Mouse (Mus musculus) hindbrain, embryonic 14.5 days (tissue): ENCODE data around the gene Mcemp1. TPM values are rescaled to one million over a fixed set of nuclear protein-coding genes. Genes with fewer than 3 reads are reported as not detected.

Experiments used
- ATAC-seq: fragments of 200-750 bp; cut with Nextera tagmentation; 2 replicates; pipeline ENCODE4 v1.8.0; 2017; ENCODE audit warnings: moderate number of reproducible peaks, mild to moderate bottlenecking, moderate TSS enrichment, moderate library complexity; ENCODE audit not compliant: low FRiP score
- DNase-seq: peaks from one replicate; pipeline ENCODE4 v3.0.0-alpha.2; 2015; ENCODE audit warnings: low spot score
- H3K27ac ChIP-seq: fragments of 300-500 bp; sonication (generic); 2 replicates; pipeline ENCODE4 v1.5.1; 2014; ENCODE audit warnings: mild to moderate bottlenecking, moderate library complexity
- H3K27me3 ChIP-seq: fragments of 300-500 bp; sonication (generic); 2 replicates; pipeline ENCODE4 v1.6.1; 2014; ENCODE audit warnings: mild to moderate bottlenecking, low read length, mixed read lengths; ENCODE audit not compliant: control insufficient read depth, insufficient read depth
- H3K36me3 ChIP-seq: fragments of 300-500 bp; sonication (generic); replicated peaks from 2 replicates; pipeline ENCODE4 v1.6.1; 2014; ENCODE audit not compliant: control insufficient read depth, insufficient read depth
- H3K4me1 ChIP-seq: fragments of 300-500 bp; sonication (generic); replicated peaks from 2 replicates; pipeline ENCODE4 v1.6.1; 2014; ENCODE audit warnings: antibody characterized with exemption, low read length, mixed read lengths; ENCODE audit not compliant: control insufficient read depth, insufficient read depth
- H3K4me2 ChIP-seq: fragments of 300-500 bp; sonication (generic); replicated peaks from 2 replicates; pipeline ENCODE4 v1.6.1; 2014; ENCODE audit warnings: mild to moderate bottlenecking, moderate library complexity
- H3K4me3 ChIP-seq: fragments of 300-500 bp; sonication (generic); replicated peaks from 2 replicates; pipeline ENCODE4 v1.5.1; 2014; ENCODE audit warnings: mild to moderate bottlenecking, low read length
- H3K9ac ChIP-seq: fragments of 300-500 bp; sonication (generic); 2 replicates; pipeline ENCODE4 v1.6.1; 2014
- H3K9me3 ChIP-seq: fragments of 300-500 bp; sonication (generic); 2 replicates; pipeline ENCODE4 v1.6.1; 2016; ENCODE audit warnings: low read length; ENCODE audit not compliant: control insufficient read depth
- WGBS: fragments of 180-500 bp; shearing (Covaris S2); extraction: QIAGEN DNeasy Blood & Tissue Kit; methylation state at CpG from one replicate; pipeline ENCODE4 v1.1.7; 2014; 5-methylcytosine and 5-hydroxymethylcytosine counted together
- polyA plus RNA-seq: library from polyadenylated mRNA; unstranded; fragments of >200 nt; fragmentation: Nextera tagmentation; extraction: Ambion mirVana; gene quantifications from 2 replicates; pipeline ENCODE4 v1.2.1, GENCODE M21; 2014

The Mcemp1 gene
- polyA plus RNA-seq, 1 experiment from 2014 or later = 0.13 TPM

- H3K4me2 ChIP-seq = no peak overlapping the region
- H3K36me3 ChIP-seq = no peaks in the 10 kb centered on the region
- H3K4me3 ChIP-seq = no peak overlapping the region
- H3K27ac ChIP-seq = no peak overlapping the region
- DNase-seq = no peak
- 87% methylated on average over 3 of the region's 3 CpGs for WGBS
- H3K9me3 ChIP-seq = no peaks in the 10 kb centered on the region
- H3K9ac ChIP-seq = no peak overlapping the region
- H3K27me3 ChIP-seq = no peaks in the 10 kb centered on the region
- no peaks in the 10 kb centered on the region for H3K4me1 ChIP-seq
- ATAC-seq = no peak
Measured at GRCm38 (mm10) chr8:3710312-3710711, 44.8 kb downstream of the Mcemp1 start.

- H3K4me2 ChIP-seq = no peak overlapping the region
- no peak overlapping the region for H3K9ac ChIP-seq
- ATAC-seq (no peak), DNase-seq (no peak)
- H3K27ac ChIP-seq = no peak overlapping the region
- no peak overlapping the region for H3K4me3 ChIP-seq
- H3K27me3 ChIP-seq = no peaks in the 10 kb centered on the region
- WGBS = 62% methylated on average over 2 of the region's 2 CpGs
- H3K36me3 ChIP-seq = no peaks in the 10 kb centered on the region
- H3K4me1 ChIP-seq = no peaks in the 10 kb centered on the region
- no peaks in the 10 kb centered on the region for H3K9me3 ChIP-seq
Measured at GRCm38 (mm10) chr8:3711646-3712045, 46.1 kb downstream of the Mcemp1 start.

- Histone ChIP-seq H3K4me2 (no peak overlapping the region), H3K27me3 (no peaks in the 10 kb centered on the region), H3K36me3 (no peaks in the 10 kb centered on the region), H3K4me3 (no peak overlapping the region), H3K9me3 (no peaks in the 10 kb centered on the region), H3K9ac (no peak overlapping the region), H3K27ac (no peak overlapping the region), H3K4me1 (no peaks in the 10 kb centered on the region)
- ATAC-seq = no peak
- 91% methylated on average over 12 of the region's 12 CpGs for WGBS
- DNase-seq = no peak
Measured at GRCm38 (mm10) chr8:3717321-3717954, 51.9 kb downstream of the Mcemp1 start.

- WGBS = 16% methylated on average over 14 of the region's 14 CpGs
- peak; percentile 31; the same call in 1 of the 2 replicates for ATAC-seq
- H3K27ac ChIP-seq = no peak overlapping the region
- H3K9ac ChIP-seq = no peak overlapping the region
- no peak overlapping the region for H3K4me2 ChIP-seq
- no peaks in the 10 kb centered on the region for H3K27me3 ChIP-seq
- H3K9me3 ChIP-seq = no peaks in the 10 kb centered on the region
- peak; percentile 38 for DNase-seq
- H3K36me3 ChIP-seq = no peaks in the 10 kb centered on the region
- no peaks in the 10 kb centered on the region for H3K4me1 ChIP-seq
- H3K4me3 ChIP-seq = no peak overlapping the region
Measured at GRCm38 (mm10) chr8:3718559-3718958, 53.0 kb downstream of the Mcemp1 start.

Other genes starting within 250 kb of the Mcemp1 start
- gene Pex11g, start 198.1 kb upstream of the Mcemp1 start, polyA plus RNA-seq = 2.3 and 3.2 TPM in 2 replicates
- gene Tex45, start 194.9 kb upstream of the Mcemp1 start, polyA plus RNA-seq = 0.35 and 0.39 TPM in 2 replicates
- 34.5 and 41.2 TPM in 2 replicates for gene Zfp358, start 172.6 kb upstream of the Mcemp1 start, polyA plus RNA-seq
- 70.0 and 86.0 TPM in 2 replicates for gene Mcoln1, start 165.3 kb upstream of the Mcemp1 start, polyA plus RNA-seq
- 32.7 and 36.5 TPM in 2 replicates for gene Pnpla6, start 150.4 kb upstream of the Mcemp1 start, polyA plus RNA-seq
- gene C330021F23Rik, start 97.8 kb upstream of the Mcemp1 start, polyA plus RNA-seq = 0.72 TPM in 1 of 2 replicates, not detected in the other
- 48.2 and 49.7 TPM in 2 replicates for gene Camsap3, start 78.5 kb upstream of the Mcemp1 start, polyA plus RNA-seq
- gene Xab2, start 44.4 kb upstream of the Mcemp1 start, polyA plus RNA-seq = 42.9 and 49.1 TPM in 2 replicates
- gene Pet100, start 44.2 kb upstream of the Mcemp1 start, polyA plus RNA-seq = 75.4 and 92.8 TPM in 2 replicates
- gene Pcp2, start 40.2 kb upstream of the Mcemp1 start, polyA plus RNA-seq = 1.0 and 6.3 TPM in 2 replicates
- gene Stxbp2, start 34.8 kb upstream of the Mcemp1 start, polyA plus RNA-seq = 23.3 and 32.3 TPM in 2 replicates
- gene Retn, start 10.0 kb upstream of the Mcemp1 start, polyA plus RNA-seq = 0.25 and 0.39 TPM in 2 replicates
- 14.9 and 23.1 TPM in 2 replicates for gene Fcor, start 6.6 kb downstream of the Mcemp1 start, polyA plus RNA-seq
- 47.7 and 51.2 TPM in 2 replicates for gene Trappc5, start 10.5 kb downstream of the Mcemp1 start, polyA plus RNA-seq
- gene Fcer2a, start 28.4 kb downstream of the Mcemp1 start, polyA plus RNA-seq = 0.33 and 0.37 TPM in 2 replicates
- gene Clec4g, start 54.9 kb downstream of the Mcemp1 start, polyA plus RNA-seq = not detected in 2 replicates
- gene Cd209a, start 83.2 kb downstream of the Mcemp1 start, polyA plus RNA-seq = 0.17 TPM in 1 of 2 replicates, not detected in the other
- not detected in 2 replicates for gene Cd209e, start 188.6 kb downstream of the Mcemp1 start, polyA plus RNA-seq
- not detected in 2 replicates for gene Cd209d, start 212.8 kb downstream of the Mcemp1 start, polyA plus RNA-seq